Mouse (Mus musculus): ENCODE measurements around the gene Samd3. TPM values are rescaled to one million over a fixed set of nuclear protein-coding genes. Genes with fewer than 3 reads are reported as not detected.

Gene Samd3
- polyA plus RNA-seq (2015; fragmentation: Illumina TruSeq; extraction: RNeasy Lipid Tissue Mini Kit (QIAGEN cat#74804); ENCODE audit: insufficient read depth, low replicate concordance): 11.2 TPM

DNA sequence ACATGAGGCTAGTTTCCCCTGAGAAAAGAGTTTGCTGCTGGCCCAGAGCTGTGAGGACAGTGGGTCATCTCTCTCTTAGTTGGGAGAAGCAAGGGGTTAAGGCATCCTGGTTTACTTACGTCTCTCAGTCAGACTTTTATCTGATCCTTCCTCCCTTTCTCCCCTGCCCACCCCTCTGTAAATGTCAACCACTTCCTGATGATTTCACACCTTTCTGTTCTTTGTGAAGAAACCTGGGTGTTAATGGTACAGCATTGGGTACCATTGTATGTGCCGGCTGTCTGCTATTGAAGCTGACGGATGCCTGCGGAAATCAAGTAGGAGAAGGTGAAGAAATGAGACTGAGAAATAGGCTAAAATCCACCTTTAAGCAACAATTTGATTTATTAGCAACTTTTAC is at the start of gene Samd3:
TSS of gene Samd3 (plus strand) at position 220 of the 400 bp plus-strand sequence.

Other genes starting within 250 kb of the Samd3 start
- gene Gm9767, start 151.5 kb upstream of the Samd3 start, polyA plus RNA-seq (2015; fragmentation: Illumina TruSeq; extraction: RNeasy Lipid Tissue Mini Kit (QIAGEN cat#74804); ENCODE audit: insufficient read depth, low replicate concordance): not detected
- 4.0 TPM for gene Tmem200a, start 150.7 kb upstream of the Samd3 start, polyA plus RNA-seq (2015; fragmentation: Illumina TruSeq; extraction: RNeasy Lipid Tissue Mini Kit (QIAGEN cat#74804); ENCODE audit: insufficient read depth, low replicate concordance)
- gene L3mbtl3, start 146.3 kb downstream of the Samd3 start, polyA plus RNA-seq (2015; fragmentation: Illumina TruSeq; extraction: RNeasy Lipid Tissue Mini Kit (QIAGEN cat#74804); ENCODE audit: insufficient read depth, low replicate concordance): 32.7 TPM